Mouse (Mus musculus) ovary, postnatal 14 days (tissue): ENCODE data around the gene Mrm1.

Experiments used
- DNase-seq: peaks from one replicate; pipeline ENCODE4 v3.0.0; 2022; ENCODE audit warnings: low spot score

Mrm1 gene

GRCm38 (mm10) chr11:84813724-84814510 is 5.4 kb downstream of the Mrm1 start:
- DNase-seq, result peak; percentile 71

GRCm38 (mm10) chr11:84804373-84804772 is 14.9 kb downstream of the Mrm1 start:
- no peak for DNase-seq

- peak; percentile 74 for DNase-seq
Observed at GRCm38 (mm10) chr11:84797627-84798353, 21.5 kb downstream of the Mrm1 start.

- no peak for DNase-seq
Observed at GRCm38 (mm10) chr11:84797026-84797425, 22.3 kb downstream of the Mrm1 start.

GRCm38 (mm10) chr11:84794496-84795113 is 24.7 kb downstream of the Mrm1 start:
- DNase-seq, result peak; percentile 61

GRCm38 (mm10) chr11:84793545-84793944 is 25.8 kb downstream of the Mrm1 start:
- no peak for DNase-seq

GRCm38 (mm10) chr11:84790383-84790782 is 28.9 kb downstream of the Mrm1 start:
- no peak for DNase-seq

- DNase-seq, result no peak
Observed at GRCm38 (mm10) chr11:84780143-84780870, 39.0 kb downstream of the Mrm1 start.

GRCm38 (mm10) chr11:84775560-84775959 is 43.8 kb downstream of the Mrm1 start:
- DNase-seq, result no peak

- DNase-seq, result no peak
Observed at GRCm38 (mm10) chr11:84774870-84775514, 44.3 kb downstream of the Mrm1 start.

- DNase-seq, result no peak
Observed at GRCm38 (mm10) chr11:84767898-84768297, 51.4 kb downstream of the Mrm1 start.

- no peak for DNase-seq
Observed at GRCm38 (mm10) chr11:84765125-84765524, 54.2 kb downstream of the Mrm1 start.

GRCm38 (mm10) chr11:84764527-84764961 is 54.8 kb downstream of the Mrm1 start:
- peak; percentile 26 for DNase-seq

- no peak for DNase-seq
Observed at GRCm38 (mm10) chr11:84764116-84764515, 55.2 kb downstream of the Mrm1 start.
